Mouse (Mus musculus): ENCODE measurements at regions not wholly inside any gene's neighbourhood (a gene's known extent, or its start where the extent isn't known, plus 50 kb on each side); places are given as distances from the start of the nearest gene placed in this dataset.

GRCm38 (mm10) chr10:125832134-125832533 lies 133.8 kb upstream of the Lrig3 start:
- TF ChIP-seq CTCF (IDR thresholded peaks at IDR 0.05; ENCODE audit: extremely low read depth, insufficient read length, insufficient replicate concordance, low read depth, low read length) (no peak), POLR2A (IDR thresholded peaks at IDR 0.05; ENCODE audit: low read depth, low read length) (no peak)
